Mouse (Mus musculus): Measurements from ENCODE around the gene Lrrfip1.

The Lrrfip1 gene

GRCm38 (mm10) chr1:90998268-90998890, at the start of gene Lrrfip1:
Lrrfip1 (plus strand) TSS chr1:90998737.
- no peak for DNase-seq (ENCODE audit: low read depth, low spot score)

GRCm38 (mm10) chr1:90949309-90949708, 49.2 kb upstream of the Lrrfip1 start:
- peak; percentile 9 for DNase-seq (ENCODE audit: low read depth, low spot score)

- DNase-seq (ENCODE audit: low read depth, low spot score): no peak
Measured at GRCm38 (mm10) chr1:90951670-90952069, 46.9 kb upstream of the Lrrfip1 start.

GRCm38 (mm10) chr1:90952808-90953207, 45.7 kb upstream of the Lrrfip1 start, which contains the start of gene Prlh:
Prlh (plus strand) TSS chr1:90953108.
- no peak for DNase-seq (ENCODE audit: low read depth, low spot score)

DNA sequence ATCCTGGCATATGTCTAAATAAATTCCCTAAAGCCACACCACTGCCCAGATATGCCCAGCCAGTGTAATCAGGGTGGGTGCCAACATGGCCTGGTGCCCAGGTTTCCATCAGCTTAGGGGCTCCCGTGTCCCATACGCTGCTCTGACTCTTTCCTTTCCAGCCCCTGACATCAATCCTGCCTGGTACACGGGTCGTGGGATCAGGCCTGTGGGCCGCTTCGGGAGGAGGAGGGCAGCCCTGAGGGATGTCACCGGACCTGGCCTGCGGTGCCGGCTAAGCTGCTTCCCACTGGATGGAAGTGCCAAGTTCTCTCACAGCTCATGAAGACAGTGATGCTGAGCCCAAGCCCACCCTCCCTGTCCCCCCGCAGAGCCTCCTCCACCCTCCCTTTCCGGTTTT, 44.8 kb upstream of the Lrrfip1 start:
- no peak for DNase-seq (ENCODE audit: low read depth, low spot score)

DNA sequence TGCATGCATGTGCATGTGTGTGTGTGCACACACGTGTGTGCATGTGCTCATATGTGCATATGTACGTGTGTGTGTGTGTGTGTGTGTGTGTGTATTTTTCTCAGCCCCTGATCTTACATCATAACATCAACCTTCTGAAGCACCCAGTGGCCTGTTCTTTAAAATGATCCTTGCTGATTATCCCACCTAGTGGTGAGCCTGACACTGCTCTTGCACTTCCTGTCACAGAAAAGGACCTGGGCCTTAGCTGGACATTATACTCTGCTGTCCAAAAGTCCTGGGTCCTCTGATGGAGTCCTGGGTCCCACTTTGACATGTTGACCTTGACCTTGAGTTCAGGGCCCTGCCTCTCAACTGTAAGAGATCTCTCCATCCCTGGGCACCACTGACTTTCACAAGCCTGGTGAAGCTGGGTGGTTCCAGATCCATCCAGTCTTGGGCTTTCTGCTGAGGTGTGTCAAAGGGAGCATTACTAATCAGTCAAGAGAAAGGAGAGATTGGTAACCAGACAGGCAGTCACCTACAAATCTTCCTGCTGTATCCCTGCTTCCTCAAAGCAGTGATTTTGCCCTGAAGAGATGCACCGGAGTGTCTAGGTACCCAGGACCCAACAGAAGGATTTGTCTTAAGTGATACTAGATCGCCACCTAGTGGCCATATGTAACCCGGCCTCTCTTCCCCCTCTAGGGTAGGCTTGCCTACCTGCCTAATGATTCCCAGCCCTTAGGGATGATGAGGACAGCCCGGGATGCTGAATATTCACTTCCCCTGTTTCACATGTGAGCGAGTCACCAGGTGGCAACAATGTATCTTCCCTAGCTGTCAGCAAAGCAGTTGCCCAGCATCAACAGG, 42.1 kb upstream of the Lrrfip1 start:
- peak; percentile 53 for DNase-seq (ENCODE audit: low read depth, low spot score)

DNA sequence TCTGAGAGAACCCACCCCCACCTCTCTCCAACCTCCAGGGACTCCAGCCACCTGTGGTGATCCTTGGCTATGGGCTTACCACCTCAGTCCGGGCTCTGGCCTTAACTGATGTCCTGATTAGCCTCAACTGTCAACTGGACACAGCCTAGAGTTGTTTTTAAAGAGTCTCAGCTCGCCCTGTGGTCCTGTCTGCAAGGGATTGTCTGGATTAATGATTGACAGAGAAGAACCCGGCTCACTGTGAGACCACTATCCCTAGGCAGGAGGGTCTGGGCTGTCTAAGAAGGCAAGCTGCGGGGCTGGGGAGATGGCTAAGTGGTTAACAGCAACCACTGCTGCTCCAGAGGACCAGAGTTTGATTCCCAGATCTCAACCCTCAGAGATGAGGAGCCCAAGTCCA, 36.0 kb upstream of the Lrrfip1 start:
- no peak for DNase-seq (ENCODE audit: low read depth, low spot score)

DNA sequence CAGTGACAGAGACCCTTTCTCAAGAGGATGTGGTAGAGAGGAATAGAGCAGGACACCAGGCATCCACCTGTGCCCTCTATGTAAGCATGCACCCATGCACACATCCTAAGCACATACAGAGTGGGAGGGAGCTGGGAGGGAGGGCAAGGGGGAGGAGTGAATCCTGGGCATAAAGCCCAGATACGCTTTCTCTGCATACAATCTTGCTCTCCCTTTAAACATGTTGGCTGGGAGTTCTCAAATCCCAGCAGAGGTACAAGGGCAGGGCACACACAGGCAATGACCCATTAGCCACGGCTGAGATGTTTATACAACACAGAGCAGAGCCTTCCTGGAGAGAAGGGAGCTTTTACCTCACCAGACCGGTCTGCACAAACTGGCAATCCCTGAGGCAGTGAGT, 35.5 kb upstream of the Lrrfip1 start:
- no peak for DNase-seq (ENCODE audit: low read depth, low spot score)

DNA sequence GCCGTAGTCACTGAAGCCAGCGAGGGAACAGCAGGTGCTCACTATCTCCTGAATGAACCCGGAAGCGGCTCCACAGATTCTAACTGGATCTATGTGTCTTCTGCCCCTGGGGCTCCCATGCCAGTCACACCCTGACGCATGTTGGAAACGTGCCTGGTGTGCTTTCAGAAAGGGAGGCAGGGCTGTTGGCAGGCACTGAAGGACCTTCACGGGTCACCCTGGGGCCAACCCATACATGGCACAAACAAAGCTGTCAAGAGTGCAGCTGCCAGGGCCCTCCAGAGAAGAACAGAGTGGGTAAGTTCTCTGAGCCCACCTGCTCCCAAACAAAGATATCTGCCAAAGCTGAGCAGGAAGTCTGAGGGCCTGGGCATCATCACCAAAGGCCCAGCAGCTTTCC, 31.0 kb upstream of the Lrrfip1 start:
- no peak for DNase-seq (ENCODE audit: low read depth, low spot score)

DNA sequence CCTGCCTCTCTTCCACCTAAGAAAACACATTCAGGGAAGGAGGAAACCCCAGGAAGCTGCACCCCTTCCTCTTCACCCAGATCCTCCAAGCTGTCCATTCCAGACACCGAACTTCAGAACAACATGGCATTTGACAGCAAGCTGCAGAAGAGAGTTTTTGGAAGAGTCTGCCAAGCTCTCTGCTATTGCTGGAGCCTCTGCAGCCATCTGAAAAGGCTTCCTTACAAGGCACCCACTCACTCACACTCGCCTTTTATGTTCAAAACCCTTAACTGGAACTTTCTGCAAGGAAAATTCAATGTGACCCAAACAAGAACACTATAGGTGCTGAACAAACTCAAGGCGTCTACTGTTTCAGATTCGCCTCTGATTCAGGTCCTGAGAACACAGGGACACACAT, 29.9 kb upstream of the Lrrfip1 start:
- DNase-seq (ENCODE audit: low read depth, low spot score): no peak

DNA sequence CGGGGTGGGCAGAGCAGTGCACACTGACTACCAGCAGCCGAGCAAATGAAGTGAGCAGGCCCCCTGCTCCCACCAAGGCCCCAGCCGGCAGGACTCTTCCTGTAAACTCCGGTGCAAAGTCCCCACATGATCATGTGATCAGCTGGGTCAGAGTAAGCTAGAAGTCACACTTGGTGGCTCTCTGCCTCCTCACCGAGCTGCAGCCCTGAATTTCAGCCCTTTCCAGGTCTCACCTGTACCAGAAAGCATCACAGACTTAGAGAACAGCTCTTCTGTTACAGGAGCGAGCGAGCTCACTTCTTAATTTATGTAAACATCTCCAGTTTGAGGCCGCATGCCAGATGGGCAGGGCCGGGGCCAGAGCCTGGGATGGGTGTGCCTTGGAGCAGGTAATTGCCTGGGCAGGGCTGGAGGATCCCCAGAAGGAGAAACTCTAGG, 29.2 kb upstream of the Lrrfip1 start, which contains the start of gene Rab17:
Gene Rab17, minus strand, starts transcription at position 315 of the 438 bp plus-strand sequence.
- DNase-seq (ENCODE audit: low read depth, low spot score): no peak

DNA sequence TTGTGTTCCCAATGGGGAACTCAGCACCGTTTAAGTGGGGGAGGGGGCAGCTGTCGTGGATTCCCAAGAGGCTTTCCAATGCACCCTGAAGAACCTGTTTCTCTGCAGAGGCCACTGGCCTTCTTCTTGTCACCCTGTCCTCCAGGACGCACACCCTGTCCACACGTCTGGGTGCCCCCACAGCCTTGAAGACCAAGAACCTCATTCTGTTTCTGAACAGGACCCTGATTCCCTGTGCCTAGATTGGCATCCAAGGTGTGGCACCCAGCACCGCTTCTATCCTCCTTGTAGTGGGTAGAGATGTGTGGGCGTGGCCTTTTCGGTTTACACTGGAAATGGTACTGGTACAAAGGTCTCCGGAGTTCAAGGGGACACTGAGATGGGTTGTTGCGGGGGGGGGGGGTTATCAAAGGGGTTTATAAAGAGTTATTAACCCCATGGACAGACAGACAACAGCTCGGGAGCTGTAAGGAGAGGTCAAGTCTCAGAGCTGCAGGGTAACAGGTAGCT, 28.6 kb upstream of the Lrrfip1 start:
- no peak for DNase-seq (ENCODE audit: low read depth, low spot score)

DNA sequence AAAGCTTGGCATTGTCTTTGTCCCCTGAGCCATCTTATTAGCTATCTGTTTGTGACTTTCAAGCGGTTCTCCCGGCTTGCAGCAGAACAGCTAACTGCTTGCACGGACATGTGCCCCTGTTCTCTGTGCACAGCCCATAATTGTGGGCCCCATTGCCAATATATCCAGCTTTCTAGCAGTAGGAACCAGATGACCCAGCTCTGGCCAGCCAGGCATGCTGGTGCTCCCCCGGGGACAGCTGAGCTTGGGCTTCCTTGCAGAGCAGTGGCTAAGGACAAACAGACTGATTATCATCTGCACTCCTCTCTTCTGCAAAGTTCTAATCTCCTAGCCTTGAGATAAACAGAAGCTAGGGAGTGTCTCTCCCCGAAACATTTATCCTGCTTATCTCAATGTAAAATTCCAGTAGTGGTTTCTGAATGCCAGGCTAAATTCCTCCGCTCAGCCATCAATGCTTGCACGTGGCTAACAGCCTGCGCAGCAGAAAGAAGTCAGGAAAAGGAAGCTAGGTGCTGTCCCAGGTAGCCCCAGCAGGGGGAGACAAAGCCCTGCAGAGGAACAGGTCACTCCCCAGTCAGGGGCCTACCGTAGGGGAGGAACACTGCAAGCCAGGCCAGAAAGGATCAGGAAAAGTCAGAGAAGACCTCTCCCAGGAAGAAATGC, 25.5 kb upstream of the Lrrfip1 start:
- peak; percentile 60 for DNase-seq (ENCODE audit: low read depth, low spot score)

GRCm38 (mm10) chr1:90973574-90973911, 25.0 kb upstream of the Lrrfip1 start:
- no peak for DNase-seq (ENCODE audit: low read depth, low spot score)

- no peak for DNase-seq (ENCODE audit: low read depth, low spot score)
Measured at GRCm38 (mm10) chr1:90974906-90975649, 23.5 kb upstream of the Lrrfip1 start.

GRCm38 (mm10) chr1:90975960-90976359, 22.6 kb upstream of the Lrrfip1 start:
- DNase-seq (ENCODE audit: low read depth, low spot score): no peak

DNA sequence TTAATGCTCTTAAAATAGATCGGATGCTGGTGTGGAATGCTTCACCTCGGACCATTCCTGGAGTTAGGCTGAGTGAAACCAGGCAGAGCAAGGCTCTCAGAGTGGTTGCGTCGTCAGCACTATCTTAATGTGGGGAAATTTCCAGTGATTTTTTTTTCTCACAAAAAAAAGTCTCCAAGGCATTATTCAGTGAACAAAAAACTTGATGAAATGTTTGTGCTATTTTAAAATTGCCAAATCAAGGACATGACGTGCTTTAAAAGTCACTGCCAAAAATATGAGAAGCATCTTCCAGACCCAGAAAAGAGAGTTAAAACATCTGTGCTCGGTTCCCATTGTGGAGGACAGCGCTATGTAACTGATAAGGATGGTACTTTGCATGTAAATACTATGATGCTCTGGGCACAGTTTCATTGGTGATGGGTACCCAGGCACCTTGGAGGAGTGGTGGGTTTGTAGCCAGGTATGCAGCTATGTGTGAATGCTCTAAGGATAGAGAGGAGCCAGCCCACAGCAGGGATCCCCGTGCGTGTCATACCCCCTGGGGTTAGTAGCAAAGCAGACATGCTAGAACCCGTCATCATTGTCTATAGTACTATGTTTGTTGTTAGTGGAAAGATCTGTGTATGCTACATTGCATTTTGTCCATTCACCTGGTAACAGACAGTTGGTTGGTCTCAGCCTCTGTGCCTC, 17.8 kb upstream of the Lrrfip1 start:
- DNase-seq (ENCODE audit: low read depth, low spot score): no peak

DNA sequence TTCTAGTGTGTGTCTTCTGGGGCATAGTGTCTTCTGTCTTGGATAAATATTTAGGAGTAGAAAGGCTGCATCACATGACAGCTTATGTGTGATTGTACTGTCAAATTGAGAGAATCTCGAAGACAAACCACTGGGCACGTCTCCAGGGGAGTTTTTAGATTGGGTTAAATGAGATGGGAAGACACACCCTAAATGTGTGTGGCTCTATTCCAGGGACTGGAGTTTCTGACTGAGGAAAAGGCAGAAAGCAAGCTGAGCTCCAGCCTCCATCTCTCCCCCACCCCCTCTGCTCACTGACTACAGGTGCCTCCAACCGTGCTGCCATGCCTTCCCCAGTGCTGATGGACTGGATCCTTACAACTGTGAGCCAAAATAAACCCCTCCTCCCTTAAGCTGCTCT, 17.2 kb upstream of the Lrrfip1 start:
- no peak for DNase-seq (ENCODE audit: low read depth, low spot score)

- no peak for DNase-seq (ENCODE audit: low read depth, low spot score)
Measured at GRCm38 (mm10) chr1:90995916-90996315, 2.6 kb upstream of the Lrrfip1 start.

- no peak for DNase-seq (ENCODE audit: low read depth, low spot score)
Measured at GRCm38 (mm10) chr1:90997136-90997535, 1.4 kb upstream of the Lrrfip1 start.

DNA sequence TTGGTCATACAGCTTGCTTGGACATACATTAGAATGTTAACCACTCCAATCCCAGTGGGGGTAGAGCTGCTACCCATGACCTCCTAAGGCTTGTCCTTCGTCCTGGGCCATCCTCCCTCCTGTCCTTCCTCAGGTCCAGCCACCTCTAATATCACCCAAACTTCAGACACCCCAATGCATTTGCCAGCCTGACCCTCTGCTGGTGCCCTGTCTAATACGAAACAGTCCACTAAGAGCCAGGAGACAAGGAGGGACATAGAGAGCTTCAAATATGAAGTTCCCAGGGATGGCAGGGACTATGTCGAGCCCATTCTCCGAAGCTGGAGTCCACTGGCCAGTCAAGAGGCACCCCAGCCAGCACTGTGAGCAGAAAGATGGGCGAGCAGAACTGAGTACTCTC, 896 bp upstream of the Lrrfip1 start:
- no peak for DNase-seq (ENCODE audit: low read depth, low spot score)

All from CD4-positive helper T cell, adult 2 months (primary cell).